Mouse (Mus musculus) adrenal gland, adult 18-20 months (tissue): ENCODE results near the gene Eid3. TPM values are rescaled to one million over a fixed set of nuclear protein-coding genes. Genes with fewer than 3 reads are reported as not detected.

Experiments used
- DNase-seq, 2 experiments: peaks; one replicate each; pipeline ENCODE4 v3.0.0; 2021 to 2022; ENCODE audit warnings: low spot score in 2 of 2
- total RNA-seq, 2 experiments: library from RNA; stranded (reverse); gene quantifications; 1 replicate in 1 of 2; 2 replicates in 1 of 2; pipeline ENCODE4 v1.2.3; 2021

Gene Eid3
- total RNA-seq, 2 experiments from 2014 or later: 1.4 to 2.0 TPM

DNA sequence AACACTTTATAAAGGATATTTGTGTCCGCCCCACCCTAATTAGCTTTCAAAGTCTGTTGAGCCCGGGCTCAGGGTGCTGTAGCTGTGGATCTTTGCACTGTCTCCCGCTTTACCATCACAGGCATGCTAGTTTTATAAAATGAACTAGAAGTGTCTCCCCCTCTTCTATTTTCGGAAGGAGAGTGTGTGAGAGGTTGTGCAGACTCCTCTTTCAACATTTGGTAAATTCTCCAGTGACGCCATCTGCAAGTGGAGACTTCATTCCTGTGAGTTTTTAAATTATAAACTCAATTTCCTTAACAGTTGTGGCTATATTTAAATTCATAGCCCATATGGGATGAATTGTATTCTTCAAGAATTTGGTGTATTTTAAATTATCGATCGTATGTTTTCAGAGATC, 42.1 kb downstream of the Eid3 start:
- no peak for DNase-seq

DNA sequence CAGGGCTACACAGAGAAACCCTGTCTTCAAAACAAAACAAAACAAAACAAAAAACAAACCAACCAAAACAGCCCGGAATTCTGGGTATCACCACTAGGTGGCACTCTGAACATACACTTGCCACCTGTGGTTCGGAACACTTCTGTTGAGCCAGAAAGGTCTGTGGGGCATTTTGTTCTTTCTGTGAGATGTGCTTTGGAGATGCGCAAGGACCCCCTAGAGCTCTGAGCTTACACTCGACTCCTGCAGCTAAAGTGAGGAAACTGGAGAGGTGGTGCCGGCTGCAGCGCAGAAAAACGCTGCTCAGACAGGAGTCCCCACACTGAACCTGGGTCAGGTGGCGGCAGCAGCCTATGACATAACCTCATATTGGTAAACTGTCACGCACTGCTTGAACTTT, 43.0 kb downstream of the Eid3 start:
- DNase-seq: peak; percentile 64 to 67

DNA sequence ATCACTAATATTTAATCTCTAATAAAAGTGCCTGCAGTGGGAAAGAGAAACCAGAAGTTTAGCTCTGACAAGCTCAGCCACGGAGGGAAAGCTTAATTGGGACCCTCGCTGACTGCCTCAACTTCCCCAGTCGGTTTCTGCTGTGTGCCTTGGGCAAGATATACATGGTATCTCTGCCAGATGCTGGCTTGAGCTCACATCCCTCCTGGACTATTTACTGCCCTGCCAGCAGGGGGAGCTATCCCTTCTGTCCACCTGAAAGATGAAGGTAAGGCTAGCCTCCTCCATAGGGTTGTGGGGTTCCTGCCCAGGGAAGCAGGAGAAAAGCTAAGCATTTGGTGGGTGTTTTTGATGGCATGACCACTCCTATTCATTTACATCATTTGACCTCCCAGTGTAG, 43.8 kb downstream of the Eid3 start:
- peak; percentile 29 to 50 for DNase-seq

DNA sequence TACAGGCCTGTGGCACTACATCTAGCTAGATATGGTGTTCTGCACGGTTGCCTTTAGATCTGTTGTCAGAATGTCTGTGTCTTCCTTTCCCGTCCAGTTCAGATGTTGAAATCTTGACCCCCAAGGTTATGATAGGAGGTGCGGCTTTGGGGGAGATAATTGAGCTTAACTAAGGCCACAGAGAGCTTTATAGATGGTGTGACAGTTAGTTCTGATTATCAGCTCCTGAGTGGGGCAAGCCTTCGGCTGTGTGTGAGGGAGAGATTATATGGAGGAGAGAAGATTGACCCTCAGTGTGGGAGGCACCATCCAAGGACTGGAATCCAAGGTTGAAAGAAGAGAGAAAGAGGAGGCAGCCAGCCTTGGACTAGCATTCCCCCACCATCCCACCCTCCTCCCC, 46.8 kb downstream of the Eid3 start:
- no peak for DNase-seq

DNA sequence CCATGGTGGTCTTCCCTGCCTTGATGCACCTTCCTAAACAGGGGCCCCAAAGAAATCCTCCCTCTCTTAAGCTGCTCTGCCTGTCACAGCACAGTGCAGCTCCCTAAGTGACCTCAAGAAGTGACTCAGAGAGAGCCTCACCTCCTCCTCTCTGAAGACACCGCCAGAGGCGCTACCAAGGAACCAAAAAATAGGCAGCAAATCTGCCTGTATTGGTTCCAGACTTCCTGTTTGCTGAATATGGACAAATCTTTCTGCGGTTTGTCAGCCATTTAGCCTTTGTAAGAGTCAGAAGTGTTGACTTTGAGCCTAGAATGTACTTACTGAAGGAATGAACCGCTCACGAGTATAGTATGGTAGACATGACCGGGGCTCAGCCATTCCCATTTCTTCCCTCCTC, 47.3 kb downstream of the Eid3 start:
- DNase-seq: no peak

Other genes with a start within 250 kb of the Eid3 start
- 10 to 100 TPM; 21.1 to 21.9 TPM for gene 1190007I07Rik, start 243.4 kb upstream of the Eid3 start, total RNA-seq
- 10 to 100 TPM; 19.8 to 25.3 TPM for gene Tdg, start 236.8 kb upstream of the Eid3 start, total RNA-seq
- gene Glt8d2, start 176.0 kb upstream of the Eid3 start, total RNA-seq: 1 to 10 TPM; 2.0 to 2.6 TPM
- 10 to 100 TPM; 29.6 to 32.1 TPM for gene Hcfc2, start 170.5 kb upstream of the Eid3 start, total RNA-seq
- 10 to 100 TPM; 15.7 to 17.5 TPM for gene Nfyb, start 102.5 kb upstream of the Eid3 start, total RNA-seq
- 100 to 1,000 TPM in 1 of 2 experiments, 10 to 100 TPM in 1; 86.4 to 142 TPM for gene Txnrd1, start 32.7 kb upstream of the Eid3 start, total RNA-seq
- 10 to 100 TPM; 49.8 to 68.7 TPM for gene Chst11, start 118.9 kb downstream of the Eid3 start, total RNA-seq